Mouse (Mus musculus) layer of hippocampus, adult 11-12 months (tissue): ENCODE measurements around the gene Ltbp3.

ENCODE experiments used
- DNase-seq: peaks from one replicate; pipeline ENCODE4 v3.0.0; 2022; ENCODE audit warnings: low spot score

Ltbp3 gene

DNA sequence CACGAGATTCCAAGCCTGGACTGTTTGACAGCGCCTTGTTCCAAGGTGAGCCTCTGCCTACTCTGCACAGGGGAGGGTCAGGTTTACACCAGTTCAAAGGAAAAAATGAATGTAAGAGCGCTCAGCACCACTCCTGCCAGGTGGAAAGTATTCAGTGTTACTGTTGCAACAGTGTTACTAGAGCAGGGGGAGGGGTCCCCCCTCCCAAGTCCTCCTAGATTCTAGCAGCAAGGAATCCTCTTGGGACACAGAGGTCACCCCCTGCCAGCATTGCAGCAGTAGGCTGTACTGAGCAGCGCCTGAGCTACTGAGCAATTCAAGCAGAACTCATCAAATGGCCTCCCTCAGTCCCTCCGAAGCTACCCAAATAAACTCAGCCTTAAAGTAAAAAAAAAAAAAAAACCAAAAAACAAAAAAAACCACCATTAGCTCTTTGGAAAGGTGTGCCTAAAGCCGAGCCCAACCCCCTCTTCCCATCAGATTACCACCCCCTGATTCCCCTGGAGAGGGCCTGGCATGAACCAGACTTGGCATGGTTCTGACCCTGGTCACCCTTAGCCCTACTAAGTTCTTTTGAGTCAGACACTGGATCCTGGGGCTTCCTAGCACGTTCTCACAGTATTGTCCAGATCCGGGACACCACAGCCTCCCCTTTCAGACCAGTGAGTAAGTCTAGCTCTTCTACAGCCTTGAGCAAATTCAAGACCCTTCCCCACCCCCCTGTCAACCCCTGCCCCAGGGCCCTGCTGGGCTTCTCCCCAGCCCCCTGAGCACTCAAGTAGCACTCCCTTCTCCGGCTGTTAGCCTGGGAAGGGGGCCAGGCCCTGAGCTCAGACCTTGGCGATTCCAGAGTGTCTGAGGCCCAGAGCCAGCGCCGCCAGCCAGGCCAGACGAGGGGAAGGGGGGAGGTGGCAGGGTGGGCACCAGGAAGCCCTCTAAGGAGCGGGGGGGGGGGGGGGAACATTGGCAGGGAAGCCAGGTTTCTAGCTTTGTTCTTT is at the start of gene Ltbp3:
TSS of gene Ltbp3 (plus strand) at position 585 of the 998 bp plus-strand sequence.
- DNase-seq = peak; percentile 40

DNA sequence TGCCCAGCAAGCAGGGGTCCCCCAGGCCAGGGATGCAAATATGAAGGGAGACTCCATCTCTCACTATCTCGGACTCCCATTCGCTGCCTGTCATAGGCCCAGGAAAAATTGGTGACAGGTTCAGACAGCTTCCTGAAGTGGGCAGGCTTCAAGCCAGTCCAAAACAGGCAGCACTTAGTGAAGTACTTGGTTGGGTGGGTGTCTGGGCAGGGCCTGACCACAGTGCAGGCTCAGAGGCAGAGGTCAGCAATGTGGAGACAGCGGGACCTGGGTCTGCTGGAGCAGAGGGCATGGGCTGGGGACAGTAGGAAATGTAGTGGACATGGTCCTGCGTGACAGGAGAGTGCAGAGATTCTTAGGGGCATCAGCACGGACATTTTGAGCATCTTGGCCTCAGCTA is 49.1 kb upstream of the Ltbp3 start:
- no peak for DNase-seq

DNA sequence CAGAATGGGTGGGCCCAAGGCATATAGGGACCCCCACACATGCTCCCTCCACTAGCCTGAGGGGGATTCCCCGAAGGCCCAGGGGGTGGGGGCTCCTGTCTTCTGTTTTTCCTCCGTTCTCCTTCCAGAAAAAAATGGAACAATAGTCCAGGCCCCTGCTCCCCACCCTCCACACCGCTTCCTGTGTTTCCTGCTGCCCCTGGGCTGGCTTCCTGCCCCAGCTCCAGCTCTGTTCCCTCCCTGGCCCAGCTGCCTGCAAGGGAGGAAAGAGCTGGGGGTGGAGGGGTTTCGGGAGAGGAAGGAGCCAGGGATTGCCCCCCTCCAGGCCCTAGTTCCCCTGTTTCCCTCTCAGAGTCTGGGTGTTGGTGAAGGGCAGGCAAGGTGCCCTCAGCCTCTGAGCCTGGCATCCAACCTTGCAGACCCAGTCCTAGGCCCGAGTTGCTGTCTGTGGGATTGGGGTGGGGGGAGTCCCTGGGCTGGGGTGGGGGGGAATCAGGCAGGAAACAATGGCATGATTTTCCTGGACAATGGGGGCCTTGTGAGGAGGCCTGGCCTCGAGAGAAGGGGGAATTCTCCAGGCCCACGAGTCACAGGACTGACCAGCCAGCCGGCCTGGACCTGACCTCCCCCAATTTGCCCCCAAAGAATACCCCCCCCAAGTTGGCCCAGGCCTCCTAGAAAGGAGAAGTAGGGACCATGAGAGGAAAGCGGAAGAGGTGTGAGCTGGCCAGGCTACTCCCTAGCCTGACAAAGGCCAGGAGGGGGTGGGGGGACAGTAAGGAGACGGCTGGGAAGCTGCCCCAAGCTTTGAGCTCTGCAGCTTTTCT is 48.4 kb upstream of the Ltbp3 start:
- DNase-seq = no peak

DNA sequence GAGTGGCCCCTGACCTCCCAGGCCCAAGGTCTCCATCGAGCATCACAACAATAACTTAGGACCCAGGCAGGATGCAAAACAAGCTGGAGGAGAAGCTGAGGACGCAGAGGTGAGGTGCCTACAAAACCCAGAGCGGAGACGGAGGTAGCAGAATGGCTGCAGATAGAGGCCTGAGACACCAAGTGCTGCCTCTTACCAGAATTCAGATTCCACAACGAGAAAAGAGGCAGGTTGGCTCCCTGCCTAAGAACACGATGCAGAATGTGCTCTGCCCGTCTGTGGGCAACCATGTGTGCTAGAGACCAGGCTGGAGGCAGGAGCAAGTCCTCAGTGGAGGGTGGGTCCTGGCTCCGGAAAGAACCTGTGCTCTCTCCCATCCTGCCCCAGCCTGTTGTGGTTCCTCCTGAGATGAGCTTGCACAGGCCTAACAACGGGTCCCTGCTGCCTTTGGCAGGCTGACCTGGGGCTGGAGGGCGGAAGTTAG is 47.7 kb upstream of the Ltbp3 start:
- peak; percentile 50 for DNase-seq

DNA sequence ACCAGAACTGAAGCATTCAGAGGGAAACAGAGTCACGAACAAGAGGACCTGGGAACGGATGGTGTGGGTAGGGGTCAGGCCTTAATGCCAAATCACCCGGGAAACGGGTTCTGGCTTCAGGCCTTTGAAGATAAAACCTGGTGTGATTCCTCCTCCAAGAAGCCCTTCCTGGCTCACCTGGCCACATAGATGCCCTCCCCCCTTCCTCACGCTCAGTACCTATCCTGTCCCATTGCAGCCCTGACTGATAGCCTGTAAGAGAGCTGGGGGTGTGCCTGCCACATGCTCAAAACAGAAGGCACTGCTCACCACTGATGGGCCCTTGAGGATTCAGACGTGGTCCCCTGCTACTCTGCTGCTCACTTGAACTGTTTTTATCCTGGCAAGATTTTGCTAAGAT is 46.9 kb upstream of the Ltbp3 start:
- DNase-seq = no peak

DNA sequence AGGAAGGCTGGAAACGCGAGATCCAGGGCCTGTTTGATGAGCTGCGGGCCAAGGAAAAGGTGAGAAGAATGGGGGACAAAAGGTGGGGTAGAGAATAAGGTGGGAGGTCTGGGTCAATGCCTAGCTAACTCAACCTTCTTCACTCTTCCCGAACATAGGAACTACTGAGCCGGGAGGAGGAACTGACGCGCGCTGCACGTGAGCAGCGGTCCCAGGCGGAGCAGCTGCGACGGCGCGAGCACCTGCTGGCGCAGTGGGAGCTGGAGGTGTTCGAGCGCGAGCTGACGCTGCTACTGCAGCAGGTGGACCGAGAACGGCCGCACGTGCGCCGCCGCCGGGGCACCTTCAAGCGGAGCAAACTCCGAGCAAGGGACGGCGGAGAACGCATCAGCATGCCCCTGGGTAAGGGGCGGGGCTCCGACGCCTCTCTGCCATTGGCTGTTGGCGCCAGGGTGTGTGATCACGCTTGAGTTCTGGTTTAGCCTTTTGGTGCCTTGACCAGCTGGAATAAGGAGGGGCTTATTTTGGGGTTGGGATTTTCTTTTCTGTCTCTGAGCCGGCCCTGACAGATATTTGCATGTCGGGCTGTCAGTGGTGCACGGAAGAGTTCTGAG is 44.7 kb upstream of the Ltbp3 start:
- DNase-seq = no peak

DNA sequence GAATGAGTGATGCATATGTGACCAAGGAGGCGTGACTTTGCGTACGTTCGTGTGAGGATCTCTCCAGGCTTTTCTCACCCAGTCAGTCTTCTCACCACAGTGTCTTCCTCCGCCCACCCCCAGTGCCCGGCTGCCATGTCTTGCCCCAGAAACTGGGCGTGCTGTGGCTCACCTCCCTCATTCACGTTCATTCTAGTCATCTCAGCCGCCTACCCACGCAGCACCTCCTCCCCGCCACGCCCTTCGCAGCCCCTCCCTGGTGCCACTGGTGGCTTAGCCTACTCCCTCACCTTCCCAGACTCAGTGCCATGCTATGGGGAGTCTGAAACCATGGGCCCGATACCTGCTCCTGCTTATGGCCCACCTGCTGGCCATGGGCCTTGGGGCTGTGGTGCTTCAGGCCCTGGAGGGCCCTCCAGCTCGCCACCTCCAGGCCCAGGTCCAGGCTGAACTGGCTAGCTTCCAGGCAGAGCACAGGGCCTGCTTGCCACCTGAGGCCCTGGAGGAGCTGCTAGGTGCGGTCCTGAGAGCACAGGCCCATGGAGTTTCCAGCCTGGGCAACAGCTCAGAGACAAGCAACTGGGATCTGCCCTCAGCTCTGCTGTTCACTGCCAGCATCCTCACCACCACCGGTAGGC is 36.4 kb upstream of the Ltbp3 start, which contains the start of gene Kcnk7:
TSS of gene Kcnk7 (plus strand) at position 205 of the 638 bp plus-strand sequence.
- no peak for DNase-seq

DNA sequence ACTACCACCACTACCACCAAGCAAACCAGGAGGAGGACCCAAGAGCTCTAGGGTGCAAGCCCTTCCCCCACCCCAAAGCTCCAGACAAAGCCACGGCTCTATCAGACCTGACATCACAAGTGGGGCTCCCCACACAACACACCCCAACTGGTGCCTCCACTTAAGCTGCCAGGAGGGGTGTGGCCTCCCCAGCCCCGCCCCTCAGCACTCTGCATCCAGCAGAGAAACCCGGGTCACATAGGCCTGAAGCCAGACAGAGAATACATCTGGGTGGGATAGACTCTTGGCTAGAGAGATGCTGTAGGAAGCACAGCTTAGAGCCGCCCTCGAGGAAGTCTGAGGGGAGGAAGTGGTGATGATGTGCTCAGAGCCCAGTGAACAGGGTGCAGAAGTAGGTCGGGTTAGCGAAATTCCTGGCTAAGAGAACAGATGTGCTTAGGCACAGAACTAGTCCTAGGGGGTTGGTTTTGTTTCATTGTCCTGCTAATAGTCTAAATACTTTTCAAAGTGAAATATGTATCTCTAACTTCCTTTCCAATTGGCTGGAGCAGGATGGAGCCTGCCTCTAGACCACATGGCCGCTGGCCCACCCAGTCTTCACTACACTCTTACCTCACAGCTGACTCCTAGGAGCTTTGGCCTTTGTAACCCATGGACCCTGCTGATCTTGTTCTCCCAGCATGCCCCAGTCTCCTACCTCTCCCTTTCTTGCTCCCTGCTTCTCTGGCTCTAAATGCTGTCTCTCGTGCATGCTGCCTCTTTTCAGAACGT is 35.7 kb upstream of the Ltbp3 start:
- no peak for DNase-seq

DNA sequence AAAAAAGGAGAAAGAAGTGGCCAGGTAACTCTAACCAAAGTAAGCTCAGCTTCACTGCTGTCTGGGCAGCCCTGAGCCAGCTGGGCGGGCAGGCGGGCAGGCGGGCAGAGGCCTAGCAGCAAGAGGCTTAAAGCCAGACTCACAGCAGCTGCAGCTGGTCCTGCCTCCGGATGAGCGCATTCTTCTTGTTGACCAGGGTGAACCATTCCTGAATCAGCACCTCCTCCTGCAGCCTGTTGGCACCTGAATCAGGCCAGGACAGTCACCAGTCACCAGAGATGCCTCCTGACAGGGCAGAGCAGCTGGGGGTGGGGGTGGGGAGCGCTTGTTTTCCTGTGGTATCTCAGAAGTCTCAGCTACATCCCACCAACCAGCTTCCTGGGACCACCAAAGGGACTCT is 30.6 kb upstream of the Ltbp3 start:
- DNase-seq = no peak

DNA sequence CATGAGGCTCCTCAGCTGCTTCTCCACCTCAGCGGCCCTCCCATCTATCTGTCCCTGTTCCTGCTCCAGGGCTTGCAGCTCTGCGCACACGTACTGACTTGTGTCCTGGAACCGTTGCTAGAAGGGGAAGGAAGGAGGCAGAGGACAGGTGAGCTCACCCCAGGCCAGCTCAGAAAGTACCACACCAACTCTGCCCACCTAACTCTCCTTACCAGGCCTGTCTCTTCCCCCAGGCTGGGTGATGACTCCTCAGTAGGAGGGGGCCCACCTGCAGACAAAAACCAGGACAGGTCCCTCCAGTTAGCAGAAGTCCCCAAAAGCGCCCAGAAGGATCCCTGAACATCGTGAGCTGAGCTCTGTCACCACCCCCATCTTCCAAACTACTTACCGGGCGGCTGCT is 30.1 kb upstream of the Ltbp3 start:
- DNase-seq = no peak

DNA sequence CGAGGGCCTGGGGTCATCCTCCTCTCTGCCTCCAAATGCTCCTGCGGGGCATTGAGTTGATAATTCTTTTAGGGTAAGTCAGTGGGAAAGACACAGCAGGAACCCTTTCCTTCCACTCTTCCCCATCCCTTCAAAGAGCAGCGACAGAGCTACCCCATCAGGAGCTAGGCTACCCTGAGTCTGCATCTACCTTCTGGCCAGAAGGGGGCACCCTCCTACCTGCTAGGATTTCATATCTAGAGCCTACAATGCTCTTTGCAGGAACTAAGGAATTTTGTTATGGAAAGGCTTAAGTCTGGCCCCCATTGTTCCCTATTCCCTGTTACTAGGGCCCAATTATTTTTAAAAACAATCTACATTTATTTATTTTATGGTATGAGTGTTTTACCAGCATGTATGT is 29.5 kb upstream of the Ltbp3 start:
- DNase-seq = peak; percentile 85

DNA sequence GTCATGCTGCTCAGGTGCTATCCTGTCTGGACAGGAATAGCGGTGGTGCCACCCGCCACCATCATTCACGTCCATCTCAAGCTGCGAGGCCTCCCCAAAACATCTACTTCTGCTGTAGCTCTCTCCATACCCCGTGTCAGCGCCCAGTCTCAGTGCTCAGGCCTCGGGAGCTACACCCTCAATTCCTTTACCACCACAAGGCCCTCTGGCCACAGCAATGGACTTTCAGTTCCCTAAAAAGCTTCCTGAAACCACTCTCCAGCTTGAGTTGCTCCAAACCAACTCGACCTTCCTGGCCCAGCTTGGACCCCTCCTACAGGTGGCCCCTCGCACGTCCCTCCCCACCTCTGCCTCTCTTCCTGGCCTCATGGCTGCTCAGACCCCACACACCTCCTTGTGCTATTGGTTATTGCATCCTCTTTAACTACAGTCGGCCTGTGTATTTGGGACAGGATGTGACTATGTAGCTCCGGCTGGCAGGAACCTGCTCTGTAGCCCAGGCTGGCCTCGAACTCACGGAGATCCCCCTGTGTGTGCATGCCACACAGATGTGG is 28.7 kb upstream of the Ltbp3 start:
- peak; percentile 33 for DNase-seq

DNA sequence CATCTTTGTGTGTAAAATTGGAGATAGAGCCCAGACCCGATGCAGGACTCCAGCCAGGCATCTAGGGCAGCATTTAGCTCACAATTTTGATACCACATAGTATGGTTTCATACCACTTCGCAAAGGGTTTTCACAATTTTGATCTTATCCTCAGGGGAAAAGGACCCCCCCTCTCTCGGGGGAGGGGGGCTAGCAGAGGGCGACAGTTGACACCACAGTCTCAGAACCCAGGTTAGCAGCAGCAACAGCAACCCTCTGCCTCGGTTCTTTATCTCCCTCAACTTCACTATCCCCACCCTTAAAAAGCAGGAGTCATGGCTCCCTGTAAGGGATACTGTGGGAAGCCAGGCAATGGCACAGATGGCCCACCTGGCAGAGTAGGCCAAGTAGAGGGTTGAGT is 27.4 kb upstream of the Ltbp3 start:
- DNase-seq = no peak

DNA sequence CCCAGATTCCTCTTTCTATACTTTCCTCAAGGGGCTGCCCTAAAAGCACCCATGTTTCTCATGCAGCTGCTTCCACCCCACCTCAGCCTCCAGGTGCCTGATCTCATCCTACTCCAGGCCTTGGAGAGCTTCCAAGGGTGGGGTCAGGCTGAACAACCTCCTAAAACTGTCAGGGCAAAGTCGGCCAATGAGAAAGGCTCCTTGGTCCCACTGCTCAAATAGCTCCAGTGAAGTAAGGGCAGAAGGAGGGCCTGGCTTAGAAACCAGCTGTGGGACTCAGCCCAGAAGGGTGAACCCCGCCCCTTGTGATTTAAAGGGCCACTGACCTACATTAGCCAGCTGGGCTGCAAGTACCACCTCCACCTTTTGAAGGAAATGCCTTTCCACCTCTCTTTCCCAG is 27.0 kb upstream of the Ltbp3 start:
- DNase-seq = no peak

DNA sequence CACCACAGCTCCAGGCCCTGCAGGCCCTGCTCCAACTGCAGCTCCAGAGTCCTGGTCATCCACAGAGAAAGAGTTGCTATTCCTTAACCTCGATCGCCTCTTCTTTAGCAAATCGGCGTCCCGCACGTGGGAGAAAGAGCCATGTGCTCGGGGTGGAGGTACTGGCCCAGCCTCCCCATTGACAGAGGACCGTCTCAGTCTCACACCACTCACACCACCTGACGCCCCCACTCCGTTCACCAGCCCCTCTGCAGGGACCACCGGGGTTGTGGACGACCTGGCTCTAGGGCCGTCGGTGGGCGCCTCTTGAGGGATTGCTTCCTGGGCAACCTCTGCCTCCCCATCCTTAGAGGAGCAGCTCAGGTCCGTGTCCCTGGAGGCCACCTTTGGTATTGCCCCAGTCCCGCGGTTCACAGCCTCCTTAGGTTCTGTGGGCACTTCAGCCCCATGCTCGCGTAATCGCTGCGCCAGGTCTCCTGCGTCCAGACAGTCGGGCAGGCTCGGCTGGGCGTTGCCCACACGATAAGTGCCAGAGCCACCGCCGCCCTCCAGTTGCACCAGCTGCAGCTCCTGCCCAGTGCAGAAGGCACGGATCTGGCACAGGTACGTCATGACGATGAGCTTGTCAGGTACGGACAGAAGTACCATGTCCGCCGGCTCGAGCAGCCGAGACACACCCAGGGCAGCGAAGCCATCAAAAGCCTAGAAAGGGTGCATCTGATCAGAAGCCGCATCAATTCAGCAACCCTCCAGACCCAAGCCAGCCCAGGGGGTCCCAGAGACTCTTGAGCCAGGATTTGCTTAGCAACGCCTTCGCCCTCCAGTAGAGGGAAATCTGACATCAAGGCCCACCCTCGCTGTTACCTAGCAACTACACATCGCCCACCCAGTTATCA is 24.7 kb upstream of the Ltbp3 start:
- peak; percentile 48 for DNase-seq

DNA sequence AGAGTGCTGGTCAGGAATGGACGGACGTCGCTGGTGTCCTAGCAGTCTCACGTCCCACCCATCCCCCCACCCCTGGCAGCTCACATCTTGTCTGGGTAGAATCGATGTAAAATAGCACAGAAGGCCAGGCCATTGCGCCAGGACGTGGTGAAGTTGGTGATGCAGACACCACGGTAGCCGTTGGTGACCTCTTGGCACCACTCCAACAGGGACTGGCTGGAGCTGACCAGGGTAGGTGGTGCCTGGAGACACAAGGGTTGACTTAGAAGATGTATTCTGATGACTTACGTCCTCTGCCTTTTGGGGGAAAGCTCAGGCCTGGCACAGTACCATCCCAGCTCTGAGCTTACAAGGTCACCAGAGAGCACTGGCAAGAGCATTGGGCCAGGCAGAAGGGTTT is 23.7 kb upstream of the Ltbp3 start:
- no peak for DNase-seq

DNA sequence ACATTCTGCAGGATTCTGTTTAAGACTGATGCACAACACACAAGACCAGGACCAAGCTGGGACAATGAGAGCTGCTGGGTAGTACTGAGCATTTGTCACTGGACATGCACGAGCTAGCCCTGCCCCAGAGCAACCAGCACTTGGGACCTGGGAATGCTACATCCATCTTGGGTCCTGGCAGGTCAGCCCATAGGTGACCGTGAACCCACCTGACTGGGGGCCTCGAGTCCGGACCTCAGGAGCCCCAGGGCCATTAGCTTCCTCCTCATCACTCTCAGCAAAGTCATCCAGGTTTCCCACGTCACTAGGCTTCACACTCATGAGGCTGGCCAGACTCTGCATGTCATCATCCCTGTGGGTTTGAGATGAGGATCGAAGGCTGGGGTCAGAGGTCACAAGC is 19.5 kb upstream of the Ltbp3 start:
- DNase-seq = no peak

DNA sequence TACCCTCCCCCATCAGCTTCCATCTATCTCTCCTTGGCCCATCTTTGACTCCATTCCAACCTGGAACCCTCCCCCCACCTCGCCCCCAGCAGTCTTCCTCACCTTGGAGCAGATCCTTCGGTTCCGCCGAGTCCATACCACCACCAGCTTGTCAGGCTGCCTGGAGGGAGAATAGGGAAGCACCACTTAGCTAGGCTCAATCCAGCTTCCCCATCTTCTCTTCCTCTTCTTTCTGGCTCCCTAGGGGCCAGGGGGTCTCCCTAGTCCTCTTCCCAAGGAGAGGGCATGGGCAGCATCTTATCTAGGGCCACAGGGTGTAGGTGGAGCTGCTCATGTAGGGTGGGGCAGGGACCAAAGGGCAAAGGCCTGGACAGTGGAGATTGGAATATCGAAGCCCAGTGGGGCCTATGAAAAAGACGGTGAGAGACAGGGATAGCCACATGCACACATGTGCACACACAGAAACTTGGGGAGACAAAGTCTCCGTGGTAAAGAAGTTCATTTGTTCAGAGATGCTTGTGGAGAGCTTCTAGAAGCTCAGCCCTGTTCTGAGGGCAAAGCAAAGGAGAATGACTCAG is 17.8 kb upstream of the Ltbp3 start:
- no peak for DNase-seq

DNA sequence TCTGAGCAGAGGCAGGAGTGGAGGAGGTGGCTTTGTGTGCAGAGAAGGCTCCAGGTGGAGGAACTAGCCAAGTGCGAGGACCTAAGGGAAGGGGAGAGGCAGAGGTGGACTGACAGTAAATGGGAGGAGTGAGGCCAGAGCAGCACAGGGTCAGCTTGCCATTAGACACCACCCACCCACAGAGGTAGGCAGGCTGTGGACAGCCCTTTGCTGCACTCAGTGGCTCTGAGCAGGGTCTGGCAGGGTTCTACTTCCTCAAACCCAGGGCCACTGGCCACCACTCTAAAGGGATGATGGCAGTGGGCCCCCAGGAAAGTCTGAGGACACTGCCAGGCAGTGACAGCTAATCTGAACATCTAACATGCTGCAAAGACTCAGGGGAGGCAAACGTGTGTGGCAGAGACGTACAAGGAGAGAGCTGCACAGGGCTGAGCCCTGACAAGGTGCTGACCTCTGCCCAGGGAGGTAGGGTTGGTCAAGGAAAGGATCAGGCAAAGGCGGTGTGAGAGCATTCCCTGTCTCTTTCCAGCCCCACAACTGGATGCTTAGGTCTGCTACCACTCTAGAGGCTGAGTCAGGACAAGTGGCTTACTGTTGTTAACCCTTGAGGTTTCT is 16.7 kb upstream of the Ltbp3 start:
- no peak for DNase-seq
